Mouse (Mus musculus): ENCODE results near the gene Fam124a.

GRCm38 (mm10) chr14:62655996-62656395 lies 100.5 kb downstream of the Fam124a start:
- TF ChIP-seq MYOD1 (IDR thresholded peaks at IDR 0.05; ENCODE audit: control insufficient read depth in 1 of 3, insufficient read length in 2 of 3, low read depth in 2 of 3), result no peak
- TF ChIP-seq POLR2AphosphoS2 (IDR thresholded peaks at IDR 0.05; ENCODE audit: insufficient read length, low read depth), result no peak
- no peak for TF ChIP-seq POLR2A (IDR thresholded peaks at IDR 0.05; ENCODE audit: insufficient read length, low read depth)
- TF ChIP-seq TCF12 (IDR thresholded peaks at IDR 0.05; ENCODE audit: insufficient read depth, poor library complexity, severe bottlenecking), result no peak
- TF ChIP-seq MAX (IDR thresholded peaks at IDR 0.05; ENCODE audit: low read depth), result no peak
- no peak for TF ChIP-seq E2F4 (IDR thresholded peaks at IDR 0.05; ENCODE audit: insufficient read depth)
- no peak for TF ChIP-seq USF1 (IDR thresholded peaks at IDR 0.05; ENCODE audit: low read depth)
- no peak for TF ChIP-seq SRF (IDR thresholded peaks at IDR 0.05; ENCODE audit: control insufficient read depth, insufficient read length, low read depth)
- TF ChIP-seq CEBPB (IDR thresholded peaks at IDR 0.05; ENCODE audit: insufficient read depth, poor library complexity, severe bottlenecking), result no peak
- no peak for TF ChIP-seq TCF3 (IDR thresholded peaks at IDR 0.05; ENCODE audit: insufficient read length, low read depth)
- no peak for TF ChIP-seq REST (IDR thresholded peaks at IDR 0.05; ENCODE audit: insufficient read depth, insufficient read length)
- no peak for TF ChIP-seq MYOG (IDR thresholded peaks at IDR 0.05; ENCODE audit: control insufficient read depth in 1 of 3, insufficient read depth in 1 of 3, insufficient read length in 2 of 3, low read depth in 2 of 3)
